In the genomic region with DNA sequence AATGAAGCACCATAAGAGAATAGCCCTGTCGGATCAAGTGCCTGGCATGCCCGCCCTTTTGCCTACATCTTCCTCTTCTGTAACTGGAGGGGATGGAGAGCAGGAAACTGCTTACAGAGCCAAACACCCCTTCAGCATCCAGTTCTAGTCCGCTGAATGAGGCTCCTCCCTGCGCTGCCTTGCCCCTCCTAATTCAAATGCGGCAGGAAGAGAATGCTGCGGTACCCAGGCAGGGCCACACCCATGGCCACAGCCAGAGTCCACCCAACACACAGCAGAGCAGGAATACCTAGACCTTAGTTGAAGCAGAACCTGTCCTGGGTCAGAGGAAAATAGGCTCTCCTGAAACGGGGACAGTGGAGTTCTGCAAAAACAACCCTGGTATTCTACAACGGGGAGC, we compare ENCODE assay signal across 19 mouse cellular contexts.
DNase-seq lines count a peak whose midpoint lies in the region; ATAC-seq lines count a peak whose summit lies in the region.
"Had no signal": no experiment of that assay in that cellular context is flagged by ENCODE, and none has a peak within 500 bp of the region (broad histone marks: within the 10 kb centered on the region; RNA-seq: fewer than 3 reads in every experiment).

No protein-coding gene starts in this region.

- peaks cover 22% of the 10 kb centered on the region for H3K4me1 ChIP-seq in neural tube, embryonic 11.5 days (ENCODE audit: control insufficient read depth, insufficient read depth, low read length)
- H3K4me1 ChIP-seq in embryonic facial prominence, embryonic 13.5 days = peaks cover 91% of the 10 kb centered on the region

- DNase-seq in neural tube, embryonic 11.5 days (ENCODE audit: low spot score) = peak; percentile 16
- no peak for DNase-seq in neural tube, embryonic 10.5 days (ENCODE audit: extremely low spot score, low spot score)
- DNase-seq in Muller cell, postnatal 12 days (ENCODE audit: inconsistent ontology term) = peak; percentile 1
- DNase-seq in ovary, postnatal 14 days (ENCODE audit: low spot score) = no peak
- DNase-seq in right cerebral cortex, adult 18-20 months = no peak
- DNase-seq in spleen, adult 18-20 months = no peak
- DNase-seq: cerebellum, adult 8-10 months; gastrocnemius, postnatal 36 days; heart, postnatal 36 days; lung, adult 2 months; lung, postnatal 4 days had no signal

- peaks cover 66% of the 10 kb centered on the region for H3K27me3 ChIP-seq in neural tube, embryonic 11.5 days (ENCODE audit: control insufficient read depth, insufficient read depth, low read length)
- peaks cover 67% of the 10 kb centered on the region for H3K27me3 ChIP-seq in embryonic facial prominence, embryonic 13.5 days
- H3K27me3 ChIP-seq: Patski had no signal

- no peak overlapping the region for H3K27ac ChIP-seq in neural tube, embryonic 11.5 days (ENCODE audit: low read depth, low read length)
- no peak overlapping the region for H3K27ac ChIP-seq in embryonic facial prominence, embryonic 13.5 days
- H3K27ac ChIP-seq: forebrain, embryonic 13.5 days; heart, embryonic 13.5 days; intestine, embryonic 15.5 days; layer of hippocampus, adult 2 months had no signal

- no peaks in the 10 kb centered on the region for H3K9me3 ChIP-seq in neural tube, embryonic 11.5 days (ENCODE audit: control insufficient read depth, low read length)
- no peaks in the 10 kb centered on the region for H3K9me3 ChIP-seq in embryonic facial prominence, embryonic 13.5 days
- H3K9me3 ChIP-seq: forebrain, embryonic 13.5 days; heart, embryonic 13.5 days; intestine, embryonic 15.5 days had no signal

- H3K4me3 ChIP-seq in neural tube, embryonic 11.5 days (ENCODE audit: low read depth, low read length) = no peak overlapping the region
- peak overlapping the region; percentile 49; the same call in 1 of the 2 replicates for H3K4me3 ChIP-seq in embryonic facial prominence, embryonic 13.5 days
- H3K4me3 ChIP-seq: forebrain, embryonic 13.5 days; heart, embryonic 13.5 days; intestine, embryonic 15.5 days; layer of hippocampus, adult 2 months had no signal

- H3K9ac ChIP-seq in neural tube, embryonic 11.5 days (ENCODE audit: low read length) = no peak overlapping the region; the same call in 1 of the 2 replicates
- no peak overlapping the region for H3K9ac ChIP-seq in embryonic facial prominence, embryonic 13.5 days
- H3K9ac ChIP-seq: forebrain, embryonic 13.5 days; heart, embryonic 13.5 days; intestine, embryonic 15.5 days had no signal

- no peak for ATAC-seq in neural tube, embryonic 11.5 days (ENCODE audit: insufficient read depth, low FRiP score, low TSS enrichment)
- ATAC-seq in embryonic facial prominence, embryonic 13.5 days (ENCODE audit: insufficient number of reproducible peaks, insufficient read depth, low FRiP score, low TSS enrichment, low read depth) = no peak
- ATAC-seq: forebrain, embryonic 13.5 days; intestine, embryonic 15.5 days; midbrain, embryonic 16.5 days; Patski had no signal

- H3K4me2 ChIP-seq in neural tube, embryonic 11.5 days (ENCODE audit: low read depth) = no peak overlapping the region
- peak overlapping the region; percentile 65 for H3K4me2 ChIP-seq in embryonic facial prominence, embryonic 13.5 days
- H3K4me2 ChIP-seq: forebrain, embryonic 13.5 days; heart, embryonic 13.5 days; intestine, embryonic 15.5 days; liver, embryonic 11.5 days had no signal

- no peaks in the 10 kb centered on the region for H3K36me3 ChIP-seq in neural tube, embryonic 11.5 days (ENCODE audit: control insufficient read depth, insufficient read depth, low read length)
- H3K36me3 ChIP-seq in embryonic facial prominence, embryonic 13.5 days = no peaks in the 10 kb centered on the region
- H3K36me3 ChIP-seq: heart, embryonic 13.5 days; intestine, embryonic 15.5 days had no signal

- 20% methylated on average over 8 of the region's 8 CpGs for WGBS in neural tube, embryonic 11.5 days
- 20% methylated on average over 8 of the region's 8 CpGs for WGBS in embryonic facial prominence, embryonic 13.5 days

Comparison
In these comparisons a context has a peak if more than half of its experiments do, and no peak if none do; other contexts are left out.
1. DNase-seq: peak in neural tube, embryonic 11.5 days (single experiment) and Muller cell, postnatal 12 days (single experiment); none in neural tube, embryonic 10.5 days (single experiment), ovary, postnatal 14 days (single experiment), right cerebral cortex, adult 18-20 months (single experiment) and spleen, adult 18-20 months (0 of 2).